Mouse (Mus musculus) forebrain, embryonic 11.5 days (tissue): ENCODE measurements at regions not wholly inside any gene's neighbourhood (a gene's known extent, or its start where the extent isn't known, plus 50 kb on each side); places are given as distances from the start of the nearest gene placed in this dataset.
"Not testable (repeated sequence)": the region's sequence is repeated elsewhere in the genome, so short reads cannot be mapped to it uniquely, and the experiment has no call there.

Experiments used
- ATAC-seq: fragments of 200-750 bp; cut with Nextera tagmentation; replicated peaks from 2 replicates; pipeline ENCODE4 v1.8.0; 2017; ENCODE audit warnings: moderate TSS enrichment; ENCODE audit not compliant: low FRiP score
- DNase-seq: peaks from one replicate; pipeline ENCODE4 v3.0.0-alpha.2; 2017; ENCODE audit warnings: low spot score
- H3K27ac ChIP-seq: fragments of 300-500 bp; sonication (generic); 2 replicates; pipeline ENCODE4 v1.5.1; 2014; ENCODE audit warnings: low read depth, low read length
- H3K27me3 ChIP-seq: fragments of 300-500 bp; sonication (generic); 2 replicates; pipeline ENCODE4 v1.6.1; 2014; ENCODE audit warnings: mild to moderate bottlenecking, low read length, mixed read lengths; ENCODE audit not compliant: control insufficient read depth, insufficient read depth
- H3K36me3 ChIP-seq: fragments of 300-500 bp; sonication (generic); 2 replicates; pipeline ENCODE4 v1.6.1; 2014; ENCODE audit warnings: mild to moderate bottlenecking, low read length, moderate library complexity, mixed read lengths; ENCODE audit not compliant: control insufficient read depth, insufficient read depth
- H3K4me1 ChIP-seq: fragments of 300-500 bp; sonication (generic); replicated peaks from 2 replicates; pipeline ENCODE4 v1.6.1; 2014; ENCODE audit warnings: low read length, mixed read lengths; ENCODE audit not compliant: control insufficient read depth, insufficient read depth
- H3K4me2 ChIP-seq: fragments of 300-500 bp; sonication (generic); 2 replicates; pipeline ENCODE4 v1.6.1; 2014; ENCODE audit warnings: low read depth, mild to moderate bottlenecking, low read length, moderate library complexity, mixed read lengths; ENCODE audit not compliant: severe bottlenecking
- H3K4me3 ChIP-seq: fragments of 300-500 bp; sonication (generic); 2 replicates; pipeline ENCODE4 v1.5.1; 2014; ENCODE audit warnings: low read depth, low read length
- H3K9ac ChIP-seq: fragments of 300-500 bp; sonication (generic); 2 replicates; pipeline ENCODE4 v1.6.1; 2014; ENCODE audit warnings: low read length
- H3K9me3 ChIP-seq: fragments of 300-500 bp; sonication (generic); 2 replicates; pipeline ENCODE4 v1.6.1; 2016; ENCODE audit warnings: low read length, mixed read lengths; ENCODE audit not compliant: control insufficient read depth
- WGBS: fragments of 180-500 bp; shearing (Covaris S2); extraction: QIAGEN DNeasy Blood & Tissue Kit; methylation state at CpG from one replicate; pipeline ENCODE4 v1.1.7; 2014; 5-methylcytosine and 5-hydroxymethylcytosine counted together

GRCm38 (mm10) chr12:17992572-17992971 lies 301.9 kb downstream of the Hpcal1 start:
- not testable (repeated sequence) for H3K4me1 ChIP-seq, H3K9me3 ChIP-seq, H3K27ac ChIP-seq, H3K27me3 ChIP-seq, H3K36me3 ChIP-seq
- H3K4me3 ChIP-seq: peak overlapping the region; percentile 46
- peak overlapping the region; percentile 43 for H3K4me2 ChIP-seq
- DNase-seq (peak; percentile 89), ATAC-seq (peak; percentile 85)
- peak overlapping the region; percentile 50 for H3K9ac ChIP-seq
- 2% methylated on average over 41 of the region's 44 CpGs for WGBS

GRCm38 (mm10) chr12:17993368-17993767 lies 302.7 kb downstream of the Hpcal1 start:
- Histone ChIP-seq H3K4me2 (peak overlapping the region; percentile 38; the same call in 1 of the 2 replicates), H3K9ac (peak overlapping the region; percentile 37; the same call in 1 of the 2 replicates), H3K4me3 (peak overlapping the region; percentile 46)
- H3K4me1 ChIP-seq, H3K36me3 ChIP-seq, H3K27me3 ChIP-seq, H3K27ac ChIP-seq, ATAC-seq, H3K9me3 ChIP-seq: not testable (repeated sequence)
- DNase-seq: peak; percentile 58
- 9% methylated on average over 22 of the region's 22 CpGs for WGBS
